Mouse (Mus musculus): ENCODE results near the gene Sema4d. TPM values are rescaled to one million over a fixed set of nuclear protein-coding genes. Genes with fewer than 3 reads are reported as not detected.

The Sema4d gene
- total RNA-seq, 2 experiments from 2014 or later: 12.4 to 15.7 TPM

DNA sequence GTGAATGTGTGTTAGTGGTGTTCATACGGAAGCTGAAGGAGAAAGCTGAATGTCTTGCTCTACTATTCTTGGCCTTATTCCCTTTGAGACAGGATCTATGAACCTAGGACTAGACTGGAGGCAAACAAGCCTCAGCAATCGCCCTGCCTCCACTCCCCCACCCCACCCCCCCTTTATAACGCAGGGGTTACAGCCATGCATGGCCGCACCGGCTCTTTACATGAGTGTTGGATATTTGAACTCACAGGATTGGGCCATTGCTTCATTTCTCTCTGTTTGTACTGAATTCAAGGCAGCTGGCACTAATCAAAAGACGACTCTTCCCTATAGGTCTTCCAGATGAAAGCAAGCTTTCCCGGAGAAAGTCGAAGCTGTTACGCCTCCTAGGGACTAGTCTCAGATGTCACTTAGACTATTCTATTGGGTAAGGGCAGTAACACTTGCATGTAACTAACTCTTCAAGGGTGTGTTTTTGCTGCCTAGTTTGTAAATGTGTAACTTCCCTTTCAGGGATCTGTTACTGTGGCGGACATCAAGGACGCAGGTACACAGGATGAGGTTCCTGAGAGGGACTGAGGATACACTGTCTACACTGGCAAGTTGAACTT, 151.3 kb downstream of the Sema4d start:
- DNase-seq: no peak

DNA sequence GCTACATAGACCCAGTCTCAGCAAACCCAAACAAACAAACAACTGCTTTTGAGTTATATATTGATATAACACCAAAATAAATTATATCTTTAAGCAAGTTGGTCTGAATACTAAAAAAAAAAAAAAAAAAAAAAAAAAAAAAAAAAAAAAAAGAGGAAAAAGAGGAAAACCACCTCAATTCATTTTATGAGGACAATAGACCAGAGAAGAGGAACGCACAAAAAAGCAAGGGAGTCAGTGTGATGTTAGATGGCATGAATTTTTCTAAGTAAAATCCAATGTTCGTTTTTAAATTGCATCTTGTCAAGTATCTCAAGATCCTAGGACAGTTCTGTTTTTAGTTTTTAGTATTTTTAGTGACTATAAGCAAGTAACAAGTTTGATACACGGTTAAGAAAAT, 152.1 kb downstream of the Sema4d start:
- DNase-seq: no peak

DNA sequence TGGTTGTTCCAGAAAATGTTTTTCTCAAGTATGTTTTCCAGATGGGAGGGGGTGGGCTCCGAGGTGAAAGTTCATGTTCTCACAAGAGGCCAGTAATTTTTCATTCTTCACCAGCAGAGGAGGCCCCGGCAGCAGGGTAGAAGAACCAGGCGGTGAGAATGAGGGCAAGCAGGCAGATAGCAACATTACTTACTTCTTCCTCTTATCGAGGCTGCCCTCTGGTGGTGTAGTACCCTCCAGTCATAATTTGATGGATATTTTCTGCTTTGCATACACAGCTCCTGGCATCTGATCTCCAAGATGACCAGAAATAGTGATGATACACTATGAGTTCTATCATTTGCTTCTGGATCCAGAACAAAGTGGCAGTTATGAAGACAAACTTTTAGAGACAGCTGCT, 154.6 kb downstream of the Sema4d start:
- peak in 1 of 2 experiments; percentile 12 for DNase-seq

Small RNAs within 50 kb of the gene (microRNA-seq; reads per million reads assigned to microRNA genes)
- gene Gm23566: not detected

Other genes starting within 250 kb of the Sema4d start
- 1 to 10 TPM; 1.0 to 1.2 TPM for gene Shc3, start 224.3 kb downstream of the Sema4d start, total RNA-seq (2021)
- 10 to 100 TPM; 12.3 to 14.5 TPM for gene Cks2, start 148.5 kb downstream of the Sema4d start, total RNA-seq (2021)
- 10 to 100 TPM; 20.9 to 24.8 TPM for gene Secisbp2, start 142.1 kb downstream of the Sema4d start, total RNA-seq (2021)
- 10 to 100 TPM; 71.8 to 72.5 TPM for gene Gadd45g, start 52.9 kb upstream of the Sema4d start, total RNA-seq (2021)